Mouse (Mus musculus) left cerebral cortex, postnatal 10 days (tissue): ENCODE measurements around the gene Gjc2. TPM values are rescaled to one million over a fixed set of nuclear protein-coding genes. Genes with fewer than 3 reads are reported as not detected.
"Not testable (repeated sequence)": the region's sequence is repeated elsewhere in the genome, so short reads cannot be mapped to it uniquely, and the experiment has no call there.

Experiments used
- DNase-seq, 2 experiments: peaks; one replicate each; pipeline ENCODE4 v3.0.0; 2021 to 2022; ENCODE audit warnings: low spot score in 2 of 2, mixed read lengths in 1 of 2; ENCODE audit errors: extremely low spot score in 1 of 2
- intact Hi-C: fragments of 180-260 bp; cut with DNase I; formaldehyde crosslinking; loops from one replicate; pipeline ENCODE4 v1.15.1; 2025
- total RNA-seq, 2 experiments: library from RNA; stranded (reverse); gene quantifications; 2 replicates each; pipeline ENCODE4 v1.2.3; 2021

The Gjc2 gene
- 1 to 10 TPM; 1.6 to 3.9 TPM for total RNA-seq

GRCm38 (mm10) chr11:59182864-59183331 lies at the start of gene Gjc2:
Gjc2 (minus strand) TSS chr11:59183213.
- peak in 1 of 2 experiments; percentile 61 for DNase-seq
- intact Hi-C loops = loop anchor here (10.0 kb wide), 1 partner anchor 208 kb away; the partner anchor contains the start of gene Trim11

DNA sequence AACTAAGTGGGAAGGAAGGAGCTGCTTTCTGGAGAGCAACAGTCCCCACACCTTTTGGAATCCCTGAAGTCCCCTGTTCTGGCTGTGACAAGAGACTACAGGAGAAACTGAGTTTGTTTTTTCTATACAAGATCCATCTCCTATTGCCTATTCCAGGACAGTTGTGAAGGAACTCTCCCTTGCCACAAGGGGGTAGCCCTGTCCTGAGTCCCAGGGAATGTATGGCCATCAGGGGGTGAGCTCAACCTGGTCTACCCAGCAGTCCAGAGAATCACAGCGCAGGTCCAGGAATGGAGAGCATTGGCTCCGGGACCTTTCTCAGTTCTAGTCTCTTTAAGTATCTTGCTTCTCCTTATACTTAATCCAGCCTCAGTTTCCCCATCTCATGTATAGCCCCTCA lies 49.8 kb upstream of the Gjc2 start:
- intact Hi-C loops = no loop called here
- DNase-seq = no peak

- DNase-seq = peak in 1 of 2 experiments; percentile 64
- intact Hi-C loops = no loop called here
Measured at GRCm38 (mm10) chr11:59230144-59230760, 47.2 kb upstream of the Gjc2 start.

- peak; percentile 93 to 97 for DNase-seq
- intact Hi-C loops = loop anchor here (2.0 to 10.0 kb wide), 2 partner anchors 68 to 256 kb away; no protein-coding TSS in a partner anchor
Measured at GRCm38 (mm10) chr11:59228122-59228953, 45.3 kb upstream of the Gjc2 start, which contains the start of gene Arf1. Arf1 (minus strand) TSS chr11:59228270.

DNA sequence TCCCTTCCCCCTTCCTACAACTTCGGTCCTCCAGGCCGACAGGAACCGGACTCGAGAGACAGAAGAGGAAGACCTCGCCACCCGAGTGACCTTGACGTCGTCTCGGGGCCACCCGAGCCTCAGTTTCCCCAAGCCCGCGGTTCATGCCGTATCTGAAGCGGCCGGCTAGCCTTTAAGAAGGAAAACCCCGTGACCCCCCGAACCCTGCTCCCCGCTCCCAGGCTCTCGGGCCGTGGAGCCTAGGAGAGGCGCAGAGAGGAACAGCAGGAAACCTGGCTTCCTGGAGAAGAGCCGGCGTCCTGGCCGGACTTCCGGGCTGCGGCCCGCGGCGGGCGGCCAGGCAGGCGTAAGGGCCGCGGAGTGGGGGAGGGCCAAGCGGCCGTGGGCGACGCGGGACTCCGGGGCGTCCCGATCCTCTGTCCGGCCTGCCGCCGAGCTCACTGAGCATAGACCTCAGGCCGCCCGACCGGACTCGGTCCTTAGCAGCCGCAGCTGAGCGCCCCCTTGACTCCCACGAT lies 44.6 kb upstream of the Gjc2 start:
- intact Hi-C loops = loop anchor here (2.0 to 10.0 kb wide), 2 partner anchors 69 to 257 kb away; no protein-coding TSS in a partner anchor
- DNase-seq = no peak

GRCm38 (mm10) chr11:59226787-59227603 lies 44.0 kb upstream of the Gjc2 start:
- intact Hi-C loops = loop anchor here (10.0 kb wide), 1 partner anchor 258 kb away; no protein-coding TSS in a partner anchor

DNA sequence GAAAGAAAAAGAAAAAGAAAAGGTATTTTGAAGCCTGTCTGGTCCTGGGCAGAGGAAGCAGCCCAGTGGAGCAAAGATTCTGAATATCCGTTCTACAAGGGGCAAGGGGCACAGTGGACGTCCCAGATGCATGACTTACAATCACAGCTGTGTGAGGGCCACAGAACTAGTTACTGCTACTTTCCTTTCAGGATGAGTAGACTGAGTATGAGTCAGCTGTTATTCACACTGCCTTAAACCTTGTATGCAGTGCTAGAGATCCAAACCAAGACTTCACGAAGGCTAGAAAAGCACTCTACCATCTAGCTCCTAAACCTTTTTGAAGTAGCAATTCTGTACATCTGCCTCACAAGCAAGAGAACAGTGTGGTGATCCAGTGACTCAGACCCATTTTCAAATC lies 43.2 kb upstream of the Gjc2 start:
- no peak for DNase-seq
- intact Hi-C loops = loop anchor here (10.0 kb wide), 1 partner anchor 259 kb away; no protein-coding TSS in a partner anchor

More at GRCm38 (mm10) chr11:59226787-59227603, 44.0 kb upstream of the Gjc2 start:
- DNase-seq = no peak

GRCm38 (mm10) chr11:59225167-59225566 lies 42.2 kb upstream of the Gjc2 start:
- intact Hi-C loops = loop anchor here (10.0 kb wide), 1 partner anchor 260 kb away; no protein-coding TSS in a partner anchor
- no peak for DNase-seq

- no peak for DNase-seq
- intact Hi-C loops = loop anchor here (10.0 kb wide), 1 partner anchor 260 kb away; no protein-coding TSS in a partner anchor
Measured at GRCm38 (mm10) chr11:59224470-59224869, 41.5 kb upstream of the Gjc2 start.

DNA sequence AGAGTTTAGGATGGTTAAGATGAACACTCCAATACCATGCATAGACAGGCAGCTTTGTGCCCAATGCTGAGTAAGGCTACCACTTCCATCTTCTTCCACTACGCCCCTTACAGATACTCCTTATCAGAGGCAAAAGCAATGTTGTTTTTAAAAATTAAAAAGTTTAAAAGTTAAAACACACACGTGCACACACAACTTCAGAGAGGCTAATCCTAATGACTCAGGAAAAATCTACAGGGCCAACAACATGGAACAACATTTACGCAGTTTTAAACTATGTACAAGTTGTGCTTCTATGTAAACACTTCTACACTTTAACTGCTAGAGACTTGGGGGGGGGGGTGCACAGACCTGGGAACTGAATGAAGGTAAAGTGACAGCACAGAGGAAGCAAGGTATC lies 41.0 kb upstream of the Gjc2 start:
- DNase-seq = no peak
- intact Hi-C loops = loop anchor here (10.0 kb wide), 1 partner anchor 261 kb away; no protein-coding TSS in a partner anchor

DNA sequence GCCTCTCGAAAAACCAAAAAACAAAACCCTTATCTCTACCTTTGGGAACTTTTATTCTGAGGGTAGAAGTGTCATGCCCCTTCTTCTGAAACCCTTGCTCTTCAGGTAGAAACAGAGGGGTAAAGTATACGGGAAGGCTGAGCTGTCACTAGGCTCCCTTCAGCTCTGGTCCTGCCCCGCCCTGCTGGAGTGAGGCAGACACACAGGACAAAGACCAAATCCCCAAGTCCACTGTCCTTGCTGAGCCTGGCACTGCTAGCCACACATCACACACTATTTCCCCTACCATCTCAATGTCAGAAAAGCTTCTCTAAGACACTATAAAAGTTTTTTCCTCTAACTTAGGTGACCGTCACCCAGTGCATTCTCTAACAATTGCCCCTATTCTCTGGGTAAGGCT lies 39.3 kb upstream of the Gjc2 start:
- intact Hi-C loops = loop anchor here (10.0 kb wide), 1 partner anchor 262 kb away; no protein-coding TSS in a partner anchor
- no peak for DNase-seq

GRCm38 (mm10) chr11:59221604-59222003 lies 38.6 kb upstream of the Gjc2 start:
- intact Hi-C loops = loop anchor here (10.0 kb wide), 1 partner anchor 263 kb away; no protein-coding TSS in a partner anchor

GRCm38 (mm10) chr11:59219064-59219463 lies 36.1 kb upstream of the Gjc2 start:
- intact Hi-C loops = no loop called here
- no peak for DNase-seq

More at GRCm38 (mm10) chr11:59221604-59222003, 38.6 kb upstream of the Gjc2 start:
- no peak for DNase-seq

GRCm38 (mm10) chr11:59218389-59218998 lies 35.5 kb upstream of the Gjc2 start:
- intact Hi-C loops = no loop called here
- no peak for DNase-seq

- intact Hi-C loops = no loop called here
- DNase-seq = no peak
Measured at GRCm38 (mm10) chr11:59216955-59217354, 33.9 kb upstream of the Gjc2 start.

- peak in 1 of 2 experiments; percentile 38 for DNase-seq
- intact Hi-C loops = no loop called here
Measured at GRCm38 (mm10) chr11:59212892-59213494, 30.0 kb upstream of the Gjc2 start.

- DNase-seq, intact Hi-C loops: not testable (repeated sequence)
Measured at GRCm38 (mm10) chr11:59212320-59212719, 29.3 kb upstream of the Gjc2 start.
